Mouse (Mus musculus) testis, postnatal 14 days (tissue): ENCODE data around the gene Mrpl51.

Experiments
- DNase-seq: peaks from one replicate; pipeline ENCODE4 v3.0.0; 2021; ENCODE audit warnings: low spot score

The Mrpl51 gene

GRCm38 (mm10) chr6:125192016-125192714 lies 564 bp downstream of the Mrpl51 start:
- peak; percentile 96 for DNase-seq

- DNase-seq: no peak
Measured at GRCm38 (mm10) chr6:125192841-125193240, 1.2 kb downstream of the Mrpl51 start.

- DNase-seq: no peak
Measured at GRCm38 (mm10) chr6:125193390-125193789, 1.8 kb downstream of the Mrpl51 start.

GRCm38 (mm10) chr6:125195541-125196075 lies 4.0 kb downstream of the Mrpl51 start:
- DNase-seq: no peak

- no peak for DNase-seq
Measured at GRCm38 (mm10) chr6:125196301-125196700, 4.7 kb downstream of the Mrpl51 start.

- DNase-seq: no peak
Measured at GRCm38 (mm10) chr6:125197166-125197565, 5.6 kb downstream of the Mrpl51 start.

- DNase-seq: no peak
Measured at GRCm38 (mm10) chr6:125210436-125210835, 18.8 kb downstream of the Mrpl51 start.

GRCm38 (mm10) chr6:125212621-125213020 lies 21.0 kb downstream of the Mrpl51 start:
- DNase-seq: no peak

- no peak for DNase-seq
Measured at GRCm38 (mm10) chr6:125213129-125213528, 21.5 kb downstream of the Mrpl51 start.

- no peak for DNase-seq
Measured at GRCm38 (mm10) chr6:125213715-125214114, 22.1 kb downstream of the Mrpl51 start.

- DNase-seq: peak; percentile 94
Measured at GRCm38 (mm10) chr6:125215148-125215954, 23.8 kb downstream of the Mrpl51 start, which contains the start of gene Vamp1. Vamp1 (plus strand) TSS chr6:125215551.

- DNase-seq: no peak
Measured at GRCm38 (mm10) chr6:125216898-125217297, 25.3 kb downstream of the Mrpl51 start.

GRCm38 (mm10) chr6:125217899-125218298 lies 26.3 kb downstream of the Mrpl51 start:
- DNase-seq: no peak

GRCm38 (mm10) chr6:125218963-125219362 lies 27.4 kb downstream of the Mrpl51 start:
- DNase-seq: no peak

GRCm38 (mm10) chr6:125221115-125221745 lies 29.6 kb downstream of the Mrpl51 start:
- DNase-seq: no peak

- no peak for DNase-seq
Measured at GRCm38 (mm10) chr6:125222146-125222545, 30.5 kb downstream of the Mrpl51 start.

GRCm38 (mm10) chr6:125222577-125222976 lies 31.0 kb downstream of the Mrpl51 start:
- DNase-seq: no peak

- no peak for DNase-seq
Measured at GRCm38 (mm10) chr6:125225518-125226115, 34.0 kb downstream of the Mrpl51 start.

GRCm38 (mm10) chr6:125230571-125230970 lies 39.0 kb downstream of the Mrpl51 start:
- no peak for DNase-seq

GRCm38 (mm10) chr6:125231117-125232044 lies 39.8 kb downstream of the Mrpl51 start, which contains the start of gene Tapbpl:
Tapbpl (minus strand) TSS chr6:125231860.
- peak; percentile 42 for DNase-seq

GRCm38 (mm10) chr6:125232045-125232437 lies 40.4 kb downstream of the Mrpl51 start:
- no peak for DNase-seq
